Mouse (Mus musculus): ENCODE results near the gene Frem2. TPM values are rescaled to one million over a fixed set of nuclear protein-coding genes. Genes with fewer than 3 reads are reported as not detected.
A peak's percentile ranks its signal among the peaks of the same experiment; 100 is the strongest.

Gene Frem2
- total RNA-seq, 2 experiments from 2014 or later: 1.8 to 2.2 TPM

DNA sequence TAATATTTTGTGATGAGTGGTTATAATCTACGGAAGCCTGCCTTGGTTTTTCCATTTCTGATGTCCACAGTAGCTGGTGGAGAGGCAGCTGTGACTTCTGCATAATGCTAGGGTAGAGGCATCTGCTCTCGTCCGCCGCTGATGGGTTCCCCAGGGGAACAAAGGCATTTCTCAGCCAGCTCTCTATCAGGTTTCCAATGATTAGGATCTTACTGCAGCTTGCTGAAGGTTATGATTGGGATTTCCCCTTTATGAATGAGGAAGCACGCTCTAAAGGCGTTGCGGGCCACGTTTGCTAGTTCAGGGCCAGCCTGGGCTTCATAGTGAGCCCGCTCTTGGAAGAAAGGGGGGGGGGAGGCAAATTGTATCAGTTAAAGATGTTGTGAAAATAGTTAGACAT is 190.7 kb downstream of the Frem2 start:
- no peak for TF ChIP-seq CTCF (conservative IDR thresholded peaks at IDR 0.05)
- H3K27ac ChIP-seq: no peak overlapping the region
- DNase-seq (ENCODE audit: low spot score in 2 of 2): no peak
- H3K4me3 ChIP-seq: peak overlapping the region; percentile 1; the same call in 1 of the 2 replicates

DNA sequence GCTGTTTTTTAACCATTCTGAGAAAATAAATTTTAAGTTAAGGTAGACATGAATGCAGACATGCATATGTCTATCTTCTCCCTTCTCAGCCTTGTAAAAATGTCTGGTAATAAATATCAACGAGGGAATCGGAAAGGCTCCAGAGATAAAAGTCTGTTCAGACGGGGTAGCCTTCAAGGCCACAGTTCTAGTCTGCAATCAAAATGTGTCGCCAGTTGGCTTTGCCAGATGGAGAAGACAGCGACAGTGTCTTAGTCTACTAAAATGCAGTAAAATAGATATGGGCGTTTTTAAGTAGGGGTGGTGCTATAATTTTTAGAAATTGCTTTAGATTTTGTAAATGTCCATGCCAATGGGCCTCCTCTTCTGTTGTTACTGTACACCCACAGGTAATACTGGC is 191.8 kb downstream of the Frem2 start:
- DNase-seq (ENCODE audit: low spot score in 2 of 2): peak in 1 of 2 experiments; percentile 10
- Histone ChIP-seq H3K4me3 (peak overlapping the region; percentile 99), H3K27ac (peak overlapping the region; percentile 100; the same call in 1 of the 2 replicates)
- no peak for TF ChIP-seq CTCF (conservative IDR thresholded peaks at IDR 0.05)

DNA sequence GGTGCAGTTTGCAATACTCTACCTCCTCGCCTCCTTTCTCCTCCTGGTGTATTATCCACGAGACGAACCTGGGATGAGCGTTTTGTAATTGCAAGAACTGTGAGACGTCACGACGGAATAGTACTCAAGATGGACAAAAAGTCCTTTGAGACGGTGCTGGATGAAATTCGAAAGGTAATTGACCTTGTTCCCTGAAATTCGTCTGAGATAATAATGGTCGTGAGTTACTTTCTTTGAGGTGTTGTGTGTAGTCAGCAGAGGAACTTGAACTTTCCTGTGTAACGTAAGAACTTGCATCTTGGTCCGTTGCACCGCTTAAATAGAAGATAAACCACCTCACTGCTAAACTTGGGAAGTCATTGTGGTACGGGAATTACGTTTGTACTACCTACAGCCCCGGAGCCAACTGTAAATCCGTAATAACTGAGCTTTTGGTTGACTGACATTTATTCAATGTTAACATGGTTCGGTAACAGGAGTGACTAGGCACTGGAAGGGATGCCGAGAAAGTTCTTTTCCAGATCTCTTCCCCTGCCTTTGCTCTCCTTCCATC is 192.9 kb downstream of the Frem2 start:
- no peak for TF ChIP-seq CTCF (conservative IDR thresholded peaks at IDR 0.05)
- Histone ChIP-seq H3K27ac (peak overlapping the region; percentile 100), H3K4me3 (peak overlapping the region; percentile 99)
- DNase-seq (ENCODE audit: low spot score in 2 of 2): no peak

Other genes starting within 250 kb of the Frem2 start
- gene Nhlrc3, start 194.0 kb downstream of the Frem2 start, total RNA-seq (2021): 10 to 100 TPM in 1 of 2 experiments, 1 to 10 TPM in 1; 9.8 to 11.7 TPM
- gene Proser1, start 193.7 kb downstream of the Frem2 start, total RNA-seq (2021): 10 to 100 TPM; 24.8 to 29.6 TPM
- gene Stoml3, start 168.7 kb downstream of the Frem2 start, total RNA-seq (2021): under 1 TPM; 0.33 to 0.37 TPM
- not detected for gene Gm10985, start 187.7 kb upstream of the Frem2 start, total RNA-seq (2021)
- 10 to 100 TPM; 79.2 to 79.6 TPM for gene Ufm1, start 206.5 kb upstream of the Frem2 start, total RNA-seq (2021)

Data from layer of hippocampus, adult 2 months (tissue).